Mouse (Mus musculus): ENCODE data around the gene Asxl2.

GRCm38 (mm10) chr12:3538036-3538435 is 111.4 kb downstream of the Asxl2 start:
- TF ChIP-seq CTCF (IDR thresholded peaks at IDR 0.05; ENCODE audit: low read depth) (no peak), EP300 (IDR thresholded peaks at IDR 0.05; ENCODE audit: low read depth) (no peak)
